35 mouse cellular contexts compared by ENCODE assay signal in the genomic region with DNA sequence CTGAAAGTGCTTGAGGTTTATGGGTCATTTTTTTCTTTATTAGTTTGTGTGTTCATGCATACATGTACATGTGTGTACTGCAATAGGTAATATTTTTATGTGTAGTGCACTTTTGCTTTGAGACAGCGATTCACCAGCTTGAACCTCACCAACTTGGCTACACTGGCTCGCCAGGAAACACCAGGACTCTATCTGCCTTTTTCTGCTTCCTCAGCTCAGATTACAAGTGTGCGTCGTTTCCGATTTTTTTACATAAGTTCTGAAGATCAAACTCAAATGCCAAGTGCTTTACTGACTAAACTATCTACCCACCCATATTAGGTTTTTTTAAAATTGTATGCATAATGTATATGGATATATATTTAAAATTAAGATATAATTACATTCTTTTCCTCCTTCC.
"Had no signal": no experiment of that assay in that cellular context is flagged by ENCODE, and none has a peak within 500 bp of the region (broad histone marks: within the 10 kb centered on the region; RNA-seq: fewer than 3 reads in every experiment).

No protein-coding gene starts in this region.

- H3K4me3 ChIP-seq: heart, embryonic 12.5 days; heart, embryonic 13.5 days; heart, embryonic 15.5 days; hindbrain, embryonic 10.5 days; hindbrain, embryonic 12.5 days; hindbrain, embryonic 13.5 days; hindbrain, embryonic 15.5 days; intestine, embryonic 15.5 days; kidney, embryonic 15.5 days; layer of hippocampus, adult 2 months; left cerebral cortex, adult 2 months had no signal

- H3K27me3 ChIP-seq: heart, embryonic 12.5 days; heart, embryonic 13.5 days; heart, embryonic 15.5 days; hindbrain, embryonic 12.5 days; hindbrain, embryonic 13.5 days; hindbrain, embryonic 15.5 days; intestine, embryonic 15.5 days; kidney, embryonic 15.5 days had no signal

- H3K9me3 ChIP-seq: heart, embryonic 12.5 days; heart, embryonic 13.5 days; heart, embryonic 15.5 days; hindbrain, embryonic 10.5 days; hindbrain, embryonic 12.5 days; hindbrain, embryonic 13.5 days; hindbrain, embryonic 15.5 days; intestine, embryonic 15.5 days; kidney, embryonic 15.5 days had no signal

- H3K27ac ChIP-seq: heart, embryonic 13.5 days; heart, embryonic 15.5 days; hindbrain, embryonic 10.5 days; hindbrain, embryonic 12.5 days; hindbrain, embryonic 13.5 days; hindbrain, embryonic 14.5 days; hindbrain, embryonic 15.5 days; hindbrain, postnatal 0 days; intestine, embryonic 15.5 days; kidney, embryonic 15.5 days; kidney, postnatal 0 days; left cerebral cortex, adult 2 months had no signal

- DNase-seq: heart, postnatal 10 days; heart, postnatal 14 days; heart, postnatal 36 days; heart, postnatal 4 days; kidney, adult 11 months; kidney, adult 18-20 months; kidney, adult 2 months; kidney, adult 8-10 months; kidney, adult 9 months; kidney, postnatal 10 days; kidney, postnatal 14 days; kidney, postnatal 25 days; kidney, postnatal 36 days; kidney, postnatal 4 days; layer of hippocampus, adult 9-11 months; layer of hippocampus, postnatal 36 days had no signal

- ATAC-seq: hindbrain, embryonic 16.5 days; hindbrain, postnatal 0 days; inflammation-experienced regulatory T-cells, adult 6 months; intestine, embryonic 15.5 days; intestine, embryonic 16.5 days; intestine, postnatal 0 days had no signal

- H3K4me1 ChIP-seq: heart, embryonic 12.5 days; heart, embryonic 13.5 days; heart, embryonic 15.5 days; hindbrain, embryonic 10.5 days; hindbrain, embryonic 12.5 days; hindbrain, embryonic 13.5 days; hindbrain, embryonic 15.5 days; intestine, embryonic 15.5 days; kidney, embryonic 15.5 days had no signal

- H3K4me2 ChIP-seq: heart, embryonic 11.5 days; heart, embryonic 12.5 days; heart, embryonic 13.5 days; heart, embryonic 15.5 days; hindbrain, embryonic 12.5 days; hindbrain, embryonic 13.5 days; hindbrain, embryonic 14.5 days; hindbrain, embryonic 15.5 days; intestine, embryonic 15.5 days; kidney, embryonic 15.5 days had no signal

- H3K36me3 ChIP-seq: heart, embryonic 15.5 days; hindbrain, embryonic 12.5 days; hindbrain, embryonic 15.5 days; intestine, embryonic 15.5 days had no signal

- H3K9ac ChIP-seq: heart, embryonic 12.5 days; heart, embryonic 13.5 days; heart, embryonic 15.5 days; hindbrain, embryonic 12.5 days; hindbrain, embryonic 13.5 days; hindbrain, embryonic 14.5 days; hindbrain, embryonic 15.5 days; intestine, embryonic 15.5 days; kidney, embryonic 15.5 days had no signal
